Mouse (Mus musculus) forebrain, embryonic 11.5 days (tissue): ENCODE measurements around the gene Ldb2. TPM values are rescaled to one million over a fixed set of nuclear protein-coding genes. Genes with fewer than 3 reads are reported as not detected.

Experiments
- ATAC-seq: fragments of 200-750 bp; cut with Nextera tagmentation; replicated peaks from 2 replicates; pipeline ENCODE4 v1.8.0; 2017; ENCODE audit warnings: moderate TSS enrichment; ENCODE audit not compliant: low FRiP score
- DNase-seq: peaks from one replicate; pipeline ENCODE4 v3.0.0-alpha.2; 2017; ENCODE audit warnings: low spot score
- H3K27ac ChIP-seq: fragments of 300-500 bp; sonication (generic); 2 replicates; pipeline ENCODE4 v1.5.1; 2014; ENCODE audit warnings: low read depth, low read length
- H3K27me3 ChIP-seq: fragments of 300-500 bp; sonication (generic); 2 replicates; pipeline ENCODE4 v1.6.1; 2014; ENCODE audit warnings: mild to moderate bottlenecking, low read length, mixed read lengths; ENCODE audit not compliant: control insufficient read depth, insufficient read depth
- H3K36me3 ChIP-seq: fragments of 300-500 bp; sonication (generic); 2 replicates; pipeline ENCODE4 v1.6.1; 2014; ENCODE audit warnings: mild to moderate bottlenecking, low read length, moderate library complexity, mixed read lengths; ENCODE audit not compliant: control insufficient read depth, insufficient read depth
- H3K4me1 ChIP-seq: fragments of 300-500 bp; sonication (generic); replicated peaks from 2 replicates; pipeline ENCODE4 v1.6.1; 2014; ENCODE audit warnings: low read length, mixed read lengths; ENCODE audit not compliant: control insufficient read depth, insufficient read depth
- H3K4me2 ChIP-seq: fragments of 300-500 bp; sonication (generic); 2 replicates; pipeline ENCODE4 v1.6.1; 2014; ENCODE audit warnings: low read depth, mild to moderate bottlenecking, low read length, moderate library complexity, mixed read lengths; ENCODE audit not compliant: severe bottlenecking
- H3K4me3 ChIP-seq: fragments of 300-500 bp; sonication (generic); 2 replicates; pipeline ENCODE4 v1.5.1; 2014; ENCODE audit warnings: low read depth, low read length
- H3K9ac ChIP-seq: fragments of 300-500 bp; sonication (generic); 2 replicates; pipeline ENCODE4 v1.6.1; 2014; ENCODE audit warnings: low read length
- H3K9me3 ChIP-seq: fragments of 300-500 bp; sonication (generic); 2 replicates; pipeline ENCODE4 v1.6.1; 2016; ENCODE audit warnings: low read length, mixed read lengths; ENCODE audit not compliant: control insufficient read depth
- whole genome bisulfite sequencing: fragments of 180-500 bp; shearing (Covaris S2); extraction: QIAGEN DNeasy Blood & Tissue Kit; methylation state at CpG from one replicate; pipeline ENCODE4 v1.1.7; 2014; 5-methylcytosine and 5-hydroxymethylcytosine counted together
- polyA plus RNA-seq: library from polyadenylated mRNA; unstranded; fragments of >200 nt; fragmentation: Nextera tagmentation; extraction: Ambion mirVana; gene quantifications from 2 replicates; pipeline ENCODE4 v1.2.1, GENCODE M21; 2014

Ldb2 gene
- polyA plus RNA-seq, 1 experiment from 2014 or later = 17.9 TPM

GRCm38 (mm10) chr5:44646842-44647190, 152.7 kb downstream of the Ldb2 start:
- Histone ChIP-seq H3K27me3 (no peaks in the 10 kb centered on the region), H3K27ac (no peak overlapping the region), H3K9ac (no peak overlapping the region), H3K36me3 (no peaks in the 10 kb centered on the region), H3K9me3 (no peaks in the 10 kb centered on the region), H3K4me3 (no peak overlapping the region), H3K4me1 (peaks cover 3% of the 10 kb centered on the region; the same call in 1 of the 2 replicates), H3K4me2 (no peak overlapping the region)
- 0 out of 2 replicates have a peak, but pooled peaks have one; percentile 3 for ATAC-seq
- WGBS = 48% methylated on average over 2 of the region's 2 CpGs
- DNase-seq = no peak

GRCm38 (mm10) chr5:44645952-44646841, 153.3 kb downstream of the Ldb2 start:
- Histone ChIP-seq H3K9me3 (no peaks in the 10 kb centered on the region), H3K27ac (no peak overlapping the region), H3K36me3 (no peaks in the 10 kb centered on the region), H3K4me3 (no peak overlapping the region), H3K4me2 (no peak overlapping the region), H3K4me1 (peaks cover 3% of the 10 kb centered on the region; the same call in 1 of the 2 replicates), H3K9ac (no peak overlapping the region), H3K27me3 (no peaks in the 10 kb centered on the region)
- DNase-seq (no peak), ATAC-seq (0 out of 2 replicates have a peak, but pooled peaks have one; percentile 31)
- WGBS = 54% methylated on average over 4 of the region's 4 CpGs

GRCm38 (mm10) chr5:44643079-44643478, 156.4 kb downstream of the Ldb2 start:
- ATAC-seq = peak; percentile 59; the same call in 1 of the 2 replicates
- Histone ChIP-seq H3K4me1 (peaks cover 3% of the 10 kb centered on the region; the same call in 1 of the 2 replicates), H3K27me3 (no peaks in the 10 kb centered on the region), H3K4me2 (no peak overlapping the region), H3K9me3 (no peaks in the 10 kb centered on the region), H3K4me3 (no peak overlapping the region), H3K27ac (no peak overlapping the region), H3K36me3 (no peaks in the 10 kb centered on the region), H3K9ac (no peak overlapping the region)
- DNase-seq = no peak
- WGBS = 42% methylated on average over 3 of the region's 3 CpGs

- H3K36me3 ChIP-seq = no peaks in the 10 kb centered on the region
- no peak for ATAC-seq
Observed at GRCm38 (mm10) chr5:44641060-44641459, 158.4 kb downstream of the Ldb2 start.

GRCm38 (mm10) chr5:44635546-44635945, 163.9 kb downstream of the Ldb2 start:
- Histone ChIP-seq H3K36me3 (no peaks in the 10 kb centered on the region), H3K4me1 (no peaks in the 10 kb centered on the region), H3K4me3 (no peak overlapping the region), H3K27me3 (no peaks in the 10 kb centered on the region), H3K9me3 (no peaks in the 10 kb centered on the region), H3K9ac (no peak overlapping the region), H3K27ac (no peak overlapping the region), H3K4me2 (no peak overlapping the region)
- 83% methylated on average over 6 of the region's 6 CpGs for WGBS
- ATAC-seq = no peak
- no peak for DNase-seq

More at GRCm38 (mm10) chr5:44641060-44641459, 158.4 kb downstream of the Ldb2 start:
- no peak overlapping the region for H3K27ac ChIP-seq
- no peaks in the 10 kb centered on the region for H3K9me3 ChIP-seq
- 93% methylated on average over 4 of the region's 4 CpGs for WGBS
- no peak overlapping the region for H3K9ac ChIP-seq
- no peak for DNase-seq
- no peak overlapping the region for H3K4me2 ChIP-seq
- H3K27me3 ChIP-seq = no peaks in the 10 kb centered on the region
- no peak overlapping the region for H3K4me3 ChIP-seq
- H3K4me1 ChIP-seq = no peaks in the 10 kb centered on the region

- WGBS = 72% methylated on average over 3 of the region's 3 CpGs
- no peak overlapping the region for H3K4me3 ChIP-seq
- H3K36me3 ChIP-seq = no peaks in the 10 kb centered on the region
- H3K9ac ChIP-seq = no peak overlapping the region
- no peak overlapping the region for H3K4me2 ChIP-seq
- DNase-seq (no peak), ATAC-seq (peak; percentile 78)
- no peaks in the 10 kb centered on the region; the same call in 1 of the 2 replicates for H3K4me1 ChIP-seq
- H3K27me3 ChIP-seq = no peaks in the 10 kb centered on the region
- H3K27ac ChIP-seq = no peak overlapping the region
- H3K9me3 ChIP-seq = no peaks in the 10 kb centered on the region
Observed at GRCm38 (mm10) chr5:44629034-44629625, 170.3 kb downstream of the Ldb2 start.

- ATAC-seq (no peak), DNase-seq (no peak)
- H3K9ac ChIP-seq = no peak overlapping the region
- no peaks in the 10 kb centered on the region for H3K36me3 ChIP-seq
- WGBS = 61% methylated on average over 5 of the region's 5 CpGs
- no peaks in the 10 kb centered on the region; the same call in 1 of the 2 replicates for H3K4me1 ChIP-seq
- H3K4me3 ChIP-seq = no peak overlapping the region
- no peak overlapping the region for H3K4me2 ChIP-seq
- H3K27me3 ChIP-seq = no peaks in the 10 kb centered on the region
- no peaks in the 10 kb centered on the region for H3K9me3 ChIP-seq
- H3K27ac ChIP-seq = no peak overlapping the region
Observed at GRCm38 (mm10) chr5:44627487-44627886, 172.0 kb downstream of the Ldb2 start.

- H3K36me3 ChIP-seq = no peaks in the 10 kb centered on the region
- H3K9ac ChIP-seq = no peak overlapping the region
- H3K4me2 ChIP-seq = no peak overlapping the region
- H3K4me1 ChIP-seq = no peaks in the 10 kb centered on the region; the same call in 1 of the 2 replicates
- no peak for ATAC-seq
- H3K9me3 ChIP-seq = no peaks in the 10 kb centered on the region
- H3K4me3 ChIP-seq = no peak overlapping the region
- no peak for DNase-seq
- WGBS = 87% methylated on average over 2 of the region's 2 CpGs
- H3K27ac ChIP-seq = no peak overlapping the region
- H3K27me3 ChIP-seq = no peaks in the 10 kb centered on the region
Observed at GRCm38 (mm10) chr5:44626885-44627284, 172.6 kb downstream of the Ldb2 start.
